Mouse (Mus musculus): ENCODE data around the gene H2-K1. TPM values are rescaled to one million over a fixed set of nuclear protein-coding genes. Genes with fewer than 3 reads are reported as not detected.
A peak's percentile ranks its signal among the peaks of the same experiment; 100 is the strongest.

H2-K1 gene
- total RNA-seq, 2 experiments from 2014 or later: 47.2 to 57.7 TPM

- DNase-seq (ENCODE audit: low spot score): peak; percentile 54
These were observed 8.1 kb downstream of the H2-K1 start for GRCm38 (mm10) chr17:33991788-33992664.

GRCm38 (mm10) chr17:33982136-33982535 lies 18.0 kb downstream of the H2-K1 start:
- peak; percentile 61 for DNase-seq (ENCODE audit: low spot score)

- peak; percentile 91 for DNase-seq (ENCODE audit: low spot score)
These were observed 18.8 kb downstream of the H2-K1 start for GRCm38 (mm10) chr17:33981192-33981909.

- DNase-seq (ENCODE audit: low spot score): no peak
These were observed 19.7 kb downstream of the H2-K1 start for GRCm38 (mm10) chr17:33980181-33981035.

GRCm38 (mm10) chr17:33979512-33980050 lies 20.6 kb downstream of the H2-K1 start:
- no peak for DNase-seq (ENCODE audit: low spot score)

GRCm38 (mm10) chr17:33978631-33979031 lies 21.5 kb downstream of the H2-K1 start:
- DNase-seq (ENCODE audit: low spot score): peak; percentile 85

GRCm38 (mm10) chr17:33977861-33978557 lies 22.1 kb downstream of the H2-K1 start:
- no peak for DNase-seq (ENCODE audit: low spot score)

GRCm38 (mm10) chr17:33973572-33973971 lies 26.6 kb downstream of the H2-K1 start:
- DNase-seq (ENCODE audit: low spot score): no peak

- DNase-seq (ENCODE audit: low spot score): no peak
These were observed 27.5 kb downstream of the H2-K1 start for GRCm38 (mm10) chr17:33972691-33973090.

GRCm38 (mm10) chr17:33969394-33969793 lies 30.8 kb downstream of the H2-K1 start:
- DNase-seq (ENCODE audit: low spot score): no peak

GRCm38 (mm10) chr17:33968927-33969326 lies 31.2 kb downstream of the H2-K1 start:
- DNase-seq (ENCODE audit: low spot score): peak; percentile 54

GRCm38 (mm10) chr17:33968489-33968888 lies 31.7 kb downstream of the H2-K1 start:
- peak; percentile 78 for DNase-seq (ENCODE audit: low spot score)

GRCm38 (mm10) chr17:33965846-33966550 lies 34.1 kb downstream of the H2-K1 start:
- no peak for DNase-seq (ENCODE audit: low spot score)

- no peak for DNase-seq (ENCODE audit: low spot score)
These were observed 34.9 kb downstream of the H2-K1 start for GRCm38 (mm10) chr17:33965082-33965845.

GRCm38 (mm10) chr17:33962876-33963275 lies 37.3 kb downstream of the H2-K1 start:
- no peak for DNase-seq (ENCODE audit: low spot score)

GRCm38 (mm10) chr17:33959948-33960347 lies 40.2 kb downstream of the H2-K1 start:
- no peak for DNase-seq (ENCODE audit: low spot score)

- DNase-seq (ENCODE audit: low spot score): no peak
These were observed 41.0 kb downstream of the H2-K1 start for GRCm38 (mm10) chr17:33959135-33959534.

GRCm38 (mm10) chr17:33958451-33958850 lies 41.7 kb downstream of the H2-K1 start:
- no peak for DNase-seq (ENCODE audit: low spot score)

- DNase-seq (ENCODE audit: low spot score): no peak
These were observed 42.7 kb downstream of the H2-K1 start for GRCm38 (mm10) chr17:33957493-33957892.

Measured in gastrocnemius, adult 18-20 months (tissue).